Mouse (Mus musculus) forebrain, postnatal 0 days (tissue): Measurements from ENCODE around the gene Gm5965. TPM values are rescaled to one million over a fixed set of nuclear protein-coding genes. Genes with fewer than 3 reads are reported as not detected.
"Not testable (repeated sequence)": the region's sequence is repeated elsewhere in the genome, so short reads cannot be mapped to it uniquely, and the experiment has no call there.

ENCODE experiments used
- ATAC-seq: fragments of 200-750 bp; cut with Nextera tagmentation; 2 replicates; pipeline ENCODE4 v1.8.0; 2017; ENCODE audit warnings: mild to moderate bottlenecking, moderate library complexity
- DNase-seq: peaks from one replicate; pipeline ENCODE4 v3.0.0-alpha.2; 2015
- H3K27ac ChIP-seq: fragments of 300-500 bp; sonication (generic); 2 replicates; pipeline ENCODE4 v1.5.1; 2014; ENCODE audit warnings: low read depth, mild to moderate bottlenecking, antibody characterized with exemption, low read length, moderate library complexity, mixed read lengths
- H3K27me3 ChIP-seq: fragments of 300-500 bp; sonication (generic); 2 replicates; pipeline ENCODE4 v1.6.1; 2014; ENCODE audit warnings: mild to moderate bottlenecking, low read length, mixed read lengths; ENCODE audit not compliant: insufficient read depth
- H3K36me3 ChIP-seq: fragments of 300-500 bp; sonication (generic); 2 replicates; pipeline ENCODE4 v1.6.1; 2014; ENCODE audit warnings: mild to moderate bottlenecking, moderate library complexity; ENCODE audit not compliant: insufficient read depth
- H3K4me1 ChIP-seq: fragments of 300-500 bp; sonication (generic); 2 replicates; pipeline ENCODE4 v1.6.1; 2014; ENCODE audit warnings: antibody characterized with exemption; ENCODE audit not compliant: insufficient read depth
- H3K4me2 ChIP-seq: fragments of 300-500 bp; sonication (generic); 2 replicates; pipeline ENCODE4 v1.6.1; 2014; ENCODE audit warnings: low read depth, mild to moderate bottlenecking, moderate library complexity
- H3K4me3 ChIP-seq: fragments of 300-500 bp; sonication (generic); 2 replicates; pipeline ENCODE4 v1.5.1; 2014; ENCODE audit warnings: low read depth, low read length, mixed read lengths
- H3K9ac ChIP-seq: fragments of 300-500 bp; sonication (generic); 2 replicates; pipeline ENCODE4 v1.6.1; 2014; ENCODE audit warnings: mild to moderate bottlenecking
- H3K9me3 ChIP-seq: fragments of 300-500 bp; sonication (generic); 2 replicates; pipeline ENCODE4 v1.6.1; 2016; ENCODE audit warnings: low read length
- CTCF ChIP-seq: sonication (generic); IDR thresholded peaks from 2 replicates; pipeline ENCODE4 v1.5.1; 2016; ENCODE audit warnings: antibody characterized with exemption, control low read depth, low read depth
- WGBS: fragments of 180-500 bp; shearing (Covaris S2); extraction: QIAGEN DNeasy Blood & Tissue Kit; methylation state at CpG from one replicate; pipeline ENCODE4 v1.1.7; 2014; 5-methylcytosine and 5-hydroxymethylcytosine counted together
- polyA plus RNA-seq: library from polyadenylated mRNA; unstranded; fragments of >200 nt; fragmentation: Nextera tagmentation; extraction: Ambion mirVana; gene quantifications from 2 replicates; pipeline ENCODE4 v1.2.1, GENCODE M21; 2015
- total RNA-seq: library from RNA; depleted of rRNA; stranded (reverse); fragments of >200 nt; gene quantifications from 2 replicates; pipeline ENCODE4 v1.2.3, GENCODE M21; 2014; rRNA removed

Gene Gm5965
- total RNA-seq (not detected in 2 replicates), polyA plus RNA-seq (not detected in 2 replicates)

- ATAC-seq (no peak), DNase-seq (no peak)
- WGBS: 92% methylated on average over 5 of the region's 6 CpGs
- no peaks in the 10 kb centered on the region for H3K27me3 ChIP-seq
- H3K36me3 ChIP-seq: no peaks in the 10 kb centered on the region
- H3K9ac ChIP-seq: no peak within 1 kb of the TSS
- no peaks in the 10 kb centered on the region for H3K4me1 ChIP-seq
- H3K9me3 ChIP-seq: no peaks in the 10 kb centered on the region
- H3K27ac ChIP-seq: no peak within 1 kb of the TSS
- no peak within 1 kb of the TSS for H3K4me2 ChIP-seq
- no peak for TF ChIP-seq CTCF
- no peak within 1 kb of the TSS for H3K4me3 ChIP-seq
Measured at GRCm38 (mm10) chr16:88777596-88777995, at the start of gene Gm5965. Gene Gm5965 (plus strand): TSS chr16:88777896.

GRCm38 (mm10) chr16:88728812-88729275 is 48.9 kb upstream of the Gm5965 start, which contains the start of gene Krtap13-1:
Gene Krtap13-1 (plus strand): TSS chr16:88728862.
- Histone ChIP-seq H3K4me1 (no peaks in the 10 kb centered on the region), H3K4me3 (no peak within 1 kb of the TSS), H3K27ac (no peak within 1 kb of the TSS), H3K36me3 (no peaks in the 10 kb centered on the region), H3K9me3 (no peaks in the 10 kb centered on the region), H3K4me2 (no peak within 1 kb of the TSS), H3K27me3 (no peaks in the 10 kb centered on the region), H3K9ac (no peak within 1 kb of the TSS)
- WGBS: 78% methylated on average over 4 of the region's 4 CpGs
- peak; percentile 56; the same call in 1 of the 2 replicates for ATAC-seq
- peak; percentile 37 for DNase-seq
- no peak for TF ChIP-seq CTCF

GRCm38 (mm10) chr16:88735391-88735790 is 42.3 kb upstream of the Gm5965 start:
- ATAC-seq: no peak
- WGBS: 46% methylated on average over 2 of the region's 2 CpGs
- H3K4me2 ChIP-seq: no peak overlapping the region
- H3K4me1 ChIP-seq: no peaks in the 10 kb centered on the region
- DNase-seq: no peak
- no peaks in the 10 kb centered on the region for H3K9me3 ChIP-seq
- no peak overlapping the region for H3K27ac ChIP-seq
- H3K4me3 ChIP-seq: no peak overlapping the region
- no peaks in the 10 kb centered on the region for H3K36me3 ChIP-seq
- H3K9ac ChIP-seq: no peak overlapping the region
- no peaks in the 10 kb centered on the region for H3K27me3 ChIP-seq
- no peak for TF ChIP-seq CTCF

GRCm38 (mm10) chr16:88744750-88745340 is 32.9 kb upstream of the Gm5965 start:
- Histone ChIP-seq H3K4me2 (no peak overlapping the region), H3K9ac (no peak overlapping the region), H3K36me3 (no peaks in the 10 kb centered on the region), H3K4me1 (no peaks in the 10 kb centered on the region), H3K27me3 (no peaks in the 10 kb centered on the region), H3K4me3 (no peak overlapping the region), H3K9me3 (no peaks in the 10 kb centered on the region), H3K27ac (no peak overlapping the region)
- TF ChIP-seq CTCF: no peak
- no peak for ATAC-seq
- WGBS: 66% methylated on average over 4 of the region's 4 CpGs
- no peak for DNase-seq

GRCm38 (mm10) chr16:88747943-88748342 is 29.8 kb upstream of the Gm5965 start:
- DNase-seq (peak; percentile 26), ATAC-seq (no peak)
- Histone ChIP-seq H3K27ac (no peak overlapping the region), H3K4me1 (no peaks in the 10 kb centered on the region), H3K9ac (no peak overlapping the region), H3K27me3 (no peaks in the 10 kb centered on the region), H3K9me3 (no peaks in the 10 kb centered on the region), H3K36me3 (no peaks in the 10 kb centered on the region), H3K4me2 (no peak overlapping the region), H3K4me3 (no peak overlapping the region)
- 40% methylated on average over 4 of the region's 4 CpGs for WGBS
- no peak for TF ChIP-seq CTCF

GRCm38 (mm10) chr16:88751535-88751934 is 26.2 kb upstream of the Gm5965 start, which contains the start of gene Krtap13:
Gene Krtap13 (minus strand): TSS chr16:88751635.
- not testable (repeated sequence) for H3K9ac ChIP-seq, H3K4me3 ChIP-seq, H3K36me3 ChIP-seq, H3K27me3 ChIP-seq, ATAC-seq, H3K4me1 ChIP-seq, H3K4me2 ChIP-seq, H3K27ac ChIP-seq, DNase-seq, H3K9me3 ChIP-seq
- WGBS: 89% methylated on average over 3 of the region's 3 CpGs

- H3K9me3 ChIP-seq, H3K4me3 ChIP-seq, H3K9ac ChIP-seq, ATAC-seq, H3K27ac ChIP-seq, DNase-seq, H3K36me3 ChIP-seq, H3K27me3 ChIP-seq, H3K4me2 ChIP-seq, H3K4me1 ChIP-seq: not testable (repeated sequence)
- 93% methylated on average over 3 of the region's 3 CpGs for WGBS
Measured at GRCm38 (mm10) chr16:88758547-88758946, 19.1 kb upstream of the Gm5965 start, which contains the start of gene 2310034C09Rik. Gene 2310034C09Rik (plus strand): TSS chr16:88758847.
